Mouse (Mus musculus): ENCODE measurements around the gene Nos1ap.

DNA sequence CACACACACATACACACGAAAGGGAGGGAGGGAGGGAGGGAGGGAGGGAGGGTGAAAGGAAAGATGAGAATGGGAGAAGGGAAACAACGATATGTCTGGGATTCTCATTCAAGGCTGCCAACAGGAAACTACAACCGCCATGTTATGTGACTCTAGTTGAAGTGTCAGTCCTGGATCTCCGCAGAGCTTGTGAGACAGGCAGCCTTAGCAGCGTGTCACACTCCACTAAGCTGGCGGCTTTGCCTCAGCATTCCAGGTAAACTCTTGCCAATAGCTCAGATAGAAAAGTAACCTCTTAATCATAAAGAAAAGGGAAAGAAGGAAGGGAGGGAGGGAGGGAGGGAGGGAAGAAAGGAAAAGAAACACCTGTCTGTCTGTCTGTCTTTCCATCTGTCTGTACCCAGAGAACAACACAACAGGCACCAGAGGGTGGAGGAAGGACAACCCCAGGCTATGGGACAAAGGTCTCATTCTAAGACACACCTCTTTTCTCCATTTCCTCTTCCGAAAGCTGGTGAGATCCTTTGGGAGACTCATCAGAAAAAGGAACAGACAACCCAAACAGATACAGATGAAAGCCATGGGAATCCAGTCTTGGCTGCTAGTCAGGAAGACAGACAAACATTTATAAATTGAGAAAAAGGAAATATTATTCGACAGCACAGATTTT, 107.3 kb downstream of the Nos1ap start:
- TF ChIP-seq CTCF (conservative IDR thresholded peaks at IDR 0.05; ENCODE audit: insufficient read depth, insufficient read length, low read depth, low read length) (no peak), POLR2A (IDR thresholded peaks at IDR 0.05; ENCODE audit: low read depth, low read length) (no peak)
